Mouse (Mus musculus): Measurements from ENCODE around the gene Tas2r106.

The Tas2r106 gene

GRCm38 (mm10) chr6:131678786-131679185 lies at the start of gene Tas2r106:
Gene Tas2r106 (minus strand): TSS chr6:131678886.
- no peak for DNase-seq (ENCODE audit: low spot score in 2 of 2)

DNA sequence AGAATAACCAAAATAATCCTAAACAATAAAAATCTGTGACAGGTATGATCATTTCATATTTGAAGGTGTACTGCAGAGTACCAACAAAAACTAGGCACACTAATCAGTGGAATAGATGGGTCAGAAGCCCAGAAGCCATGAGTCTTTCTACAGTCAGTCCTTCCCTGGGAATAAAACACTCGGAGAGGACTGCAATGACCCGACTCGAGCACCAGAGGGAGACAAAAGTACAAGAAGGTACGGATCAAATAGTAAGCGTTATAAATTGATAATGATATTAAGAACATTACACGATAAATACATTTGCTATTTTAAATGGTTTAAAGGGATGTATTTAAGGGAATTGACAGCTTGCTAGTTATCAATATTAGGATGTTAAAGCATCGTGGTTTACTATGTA lies 34.1 kb upstream of the Tas2r106 start:
- DNase-seq (ENCODE audit: low spot score in 2 of 2), result no peak

- no peak for DNase-seq (ENCODE audit: low spot score in 2 of 2)
Observed at GRCm38 (mm10) chr6:131689963-131690362, 11.3 kb upstream of the Tas2r106 start, which contains the start of gene Tas2r114. Gene Tas2r114 (minus strand): TSS chr6:131690063.

DNA sequence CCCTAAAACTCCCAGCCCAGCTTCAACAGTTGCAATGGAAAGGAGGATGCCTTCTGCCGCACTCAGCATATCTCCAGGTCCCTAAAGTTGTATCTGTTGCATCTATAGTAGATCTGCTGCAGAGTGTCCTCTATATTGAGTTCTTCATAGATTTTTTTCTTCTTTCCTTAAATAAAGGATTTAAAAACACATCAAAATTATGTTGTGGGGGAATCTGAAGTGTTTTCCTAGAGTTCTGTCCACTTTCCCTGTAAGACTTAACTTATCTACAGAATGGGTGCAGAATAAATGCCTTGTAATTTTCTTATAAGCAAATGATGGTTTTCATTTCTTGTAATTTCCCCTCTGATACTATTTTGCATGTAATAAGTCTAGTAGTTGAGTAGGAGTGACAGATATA lies 8.7 kb upstream of the Tas2r106 start, which contains the start of gene Tas2r105:
Gene Tas2r105 (minus strand): TSS at position 101 of the 400 bp plus-strand sequence.
- DNase-seq (ENCODE audit: low spot score in 2 of 2), result no peak

GRCm38 (mm10) chr6:131685644-131686043 lies 7.0 kb upstream of the Tas2r106 start, which contains the start of gene Tas2r104:
Gene Tas2r104 (minus strand): TSS chr6:131685744.
- no peak for DNase-seq (ENCODE audit: low spot score in 2 of 2)

- DNase-seq (ENCODE audit: low spot score in 2 of 2), result no peak
Observed at GRCm38 (mm10) chr6:131660049-131660448, 18.6 kb downstream of the Tas2r106 start, which contains the start of gene Tas2r107. Gene Tas2r107 (minus strand): TSS chr6:131660149.

DNA sequence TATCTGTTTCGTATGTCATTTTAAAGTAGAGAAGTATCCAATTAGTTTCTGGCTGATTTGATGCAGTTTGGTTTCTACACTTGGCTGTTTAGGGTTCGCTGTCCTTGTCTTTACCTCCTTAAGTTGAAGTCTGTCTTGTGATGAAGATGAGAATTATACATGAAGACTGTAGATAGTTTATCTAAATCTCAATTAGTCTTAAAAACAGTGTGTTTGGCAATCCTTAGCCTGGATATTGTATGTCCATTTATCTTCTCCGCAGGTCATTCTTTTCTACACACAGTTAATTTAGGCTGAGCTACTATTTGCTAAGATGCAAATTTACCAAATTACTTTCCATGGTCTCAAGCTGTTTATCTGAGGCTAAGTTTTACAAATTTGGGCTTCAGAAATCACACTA lies 47.9 kb downstream of the Tas2r106 start, which contains the start of gene Tas2r130:
Gene Tas2r130 (minus strand): TSS at position 101 of the 400 bp plus-strand sequence.
- DNase-seq (ENCODE audit: low spot score in 2 of 2), result no peak

All from urinary bladder, postnatal 4 days (tissue).